Mouse (Mus musculus): ENCODE measurements around the gene G0s2. TPM values are rescaled to one million over a fixed set of nuclear protein-coding genes. Genes with fewer than 3 reads are reported as not detected.

The G0s2 gene
- polyA plus RNA-seq, 1 experiment from 2014 or later, result 21.8 TPM

DNA sequence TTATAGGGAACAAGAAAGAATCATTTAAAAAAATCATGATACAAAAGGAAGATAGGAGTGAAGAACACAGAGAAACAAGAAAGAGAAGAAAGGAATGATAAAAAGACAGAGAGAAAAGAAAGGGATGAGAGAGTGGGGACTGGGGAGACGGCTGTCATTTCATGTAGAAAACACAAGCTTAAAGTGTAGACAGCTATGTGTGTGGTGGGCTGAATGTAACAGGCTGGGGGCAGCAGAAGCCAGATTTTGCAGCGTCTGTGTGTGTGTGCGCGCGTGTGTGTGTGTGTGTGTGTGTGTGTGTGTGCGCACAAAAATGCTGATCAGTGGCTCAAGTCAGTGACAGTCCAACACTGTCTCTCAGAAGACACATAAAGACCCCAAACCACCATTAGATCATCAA, 28.8 kb downstream of the G0s2 start:
- Histone ChIP-seq H3K4me1 (0 out of 2 replicates have a peak, but pooled peaks cover 6% of the 10 kb centered on the region), H3K27ac (no peak overlapping the region), H3K9me3 (no peaks in the 10 kb centered on the region), H3K4me3 (no peak overlapping the region), H3K27me3 (no peaks in the 10 kb centered on the region), H3K9ac (no peak overlapping the region), H3K4me2 (no peak overlapping the region), H3K36me3 (no peaks in the 10 kb centered on the region)
- no peak for ATAC-seq (ENCODE audit: insufficient number of reproducible peaks, insufficient read depth, low FRiP score, low TSS enrichment, low read depth)
- 68% methylated on average over 6 of the region's 6 CpGs for WGBS

- 0 out of 2 replicates have a peak, but pooled peaks cover 6% of the 10 kb centered on the region for H3K4me1 ChIP-seq
- no peak overlapping the region for H3K9ac ChIP-seq
- H3K4me3 ChIP-seq, result no peak overlapping the region
- H3K36me3 ChIP-seq, result no peaks in the 10 kb centered on the region
- no peak overlapping the region for H3K4me2 ChIP-seq
- ATAC-seq (ENCODE audit: insufficient number of reproducible peaks, insufficient read depth, low FRiP score, low TSS enrichment, low read depth), result no peak
- no peaks in the 10 kb centered on the region for H3K27me3 ChIP-seq
- H3K9me3 ChIP-seq, result no peaks in the 10 kb centered on the region
- 43% methylated on average over 10 of the region's 10 CpGs for WGBS
- H3K27ac ChIP-seq, result no peak overlapping the region
Measured at GRCm38 (mm10) chr1:193243571-193244193, 29.3 kb downstream of the G0s2 start.

DNA sequence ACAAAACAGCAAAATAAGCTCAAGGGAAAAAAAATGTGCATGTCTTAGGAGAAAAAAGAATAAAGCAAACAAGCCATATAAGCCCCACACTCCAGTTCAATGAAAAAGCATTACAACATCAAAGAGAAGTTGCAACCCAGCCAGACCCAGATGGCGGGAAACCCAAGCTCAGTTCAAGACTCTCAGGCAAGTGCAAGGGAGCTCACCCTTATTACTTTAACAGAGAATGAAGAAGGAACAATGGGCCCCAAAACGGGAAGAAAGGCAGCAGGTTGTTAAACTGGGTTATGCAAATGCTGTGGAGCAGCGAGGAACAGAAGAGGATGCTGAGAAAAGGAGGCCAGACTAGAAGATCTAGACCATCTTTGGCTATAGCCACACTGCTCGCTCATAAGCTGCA, 30.2 kb downstream of the G0s2 start:
- Histone ChIP-seq H3K9ac (no peak overlapping the region), H3K4me1 (0 out of 2 replicates have a peak, but pooled peaks cover 6% of the 10 kb centered on the region), H3K4me2 (no peak overlapping the region), H3K27ac (no peak overlapping the region), H3K9me3 (no peaks in the 10 kb centered on the region), H3K4me3 (no peak overlapping the region), H3K36me3 (no peaks in the 10 kb centered on the region), H3K27me3 (no peaks in the 10 kb centered on the region)
- ATAC-seq (ENCODE audit: insufficient number of reproducible peaks, insufficient read depth, low FRiP score, low TSS enrichment, low read depth), result no peak
- 59% methylated on average over 4 of the region's 4 CpGs for whole genome bisulfite sequencing

- no peak overlapping the region for H3K4me2 ChIP-seq
- 73% methylated on average over 8 of the region's 8 CpGs for WGBS
- no peak overlapping the region for H3K9ac ChIP-seq
- H3K9me3 ChIP-seq, result no peaks in the 10 kb centered on the region
- H3K36me3 ChIP-seq, result no peaks in the 10 kb centered on the region
- H3K27ac ChIP-seq, result no peak overlapping the region
- no peak for ATAC-seq (ENCODE audit: insufficient number of reproducible peaks, insufficient read depth, low FRiP score, low TSS enrichment, low read depth)
- H3K27me3 ChIP-seq, result no peaks in the 10 kb centered on the region
- H3K4me1 ChIP-seq, result 0 out of 2 replicates have a peak, but pooled peaks cover 6% of the 10 kb centered on the region
- no peak overlapping the region for H3K4me3 ChIP-seq
Measured at GRCm38 (mm10) chr1:193242238-193242637, 30.8 kb downstream of the G0s2 start.

- Histone ChIP-seq H3K9me3 (no peaks in the 10 kb centered on the region), H3K4me2 (no peak overlapping the region), H3K9ac (no peak overlapping the region), H3K27ac (no peak overlapping the region), H3K27me3 (no peaks in the 10 kb centered on the region), H3K4me3 (no peak overlapping the region), H3K4me1 (0 out of 2 replicates have a peak, but pooled peaks cover 6% of the 10 kb centered on the region), H3K36me3 (no peaks in the 10 kb centered on the region)
- ATAC-seq (ENCODE audit: insufficient number of reproducible peaks, insufficient read depth, low FRiP score, low TSS enrichment, low read depth), result no peak
- WGBS, result 80% methylated on average over 4 of the region's 4 CpGs
Measured at GRCm38 (mm10) chr1:193241436-193241835, 31.6 kb downstream of the G0s2 start.

DNA sequence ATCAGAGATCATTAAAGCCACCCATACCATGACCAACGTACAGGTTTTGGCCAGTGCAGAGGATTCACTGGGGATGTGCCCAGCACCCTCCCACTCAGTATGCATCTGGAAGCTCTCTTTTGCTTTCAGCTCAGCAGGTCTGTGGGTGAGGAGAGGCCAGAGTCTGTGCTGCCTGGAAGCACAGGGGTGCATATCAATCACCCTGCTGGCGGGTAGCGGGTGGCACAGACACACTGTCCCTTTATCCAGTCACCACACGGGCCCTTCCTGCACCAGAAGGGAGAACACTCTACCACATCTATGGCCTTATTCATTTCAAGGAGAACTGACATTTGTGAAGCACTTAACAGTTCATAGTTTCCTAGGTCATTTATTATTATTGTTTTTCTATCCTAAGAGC, 34.6 kb downstream of the G0s2 start:
- H3K36me3 ChIP-seq, result no peaks in the 10 kb centered on the region
- H3K27me3 ChIP-seq, result no peaks in the 10 kb centered on the region
- ATAC-seq (ENCODE audit: insufficient number of reproducible peaks, insufficient read depth, low FRiP score, low TSS enrichment, low read depth), result no peak
- H3K4me3 ChIP-seq, result no peak overlapping the region
- H3K9me3 ChIP-seq, result no peaks in the 10 kb centered on the region
- no peak overlapping the region for H3K4me2 ChIP-seq
- H3K9ac ChIP-seq, result no peak overlapping the region
- H3K27ac ChIP-seq, result no peak overlapping the region
- 61% methylated on average over 4 of the region's 4 CpGs for WGBS
- H3K4me1 ChIP-seq, result 0 out of 2 replicates have a peak, but pooled peaks cover 6% of the 10 kb centered on the region

DNA sequence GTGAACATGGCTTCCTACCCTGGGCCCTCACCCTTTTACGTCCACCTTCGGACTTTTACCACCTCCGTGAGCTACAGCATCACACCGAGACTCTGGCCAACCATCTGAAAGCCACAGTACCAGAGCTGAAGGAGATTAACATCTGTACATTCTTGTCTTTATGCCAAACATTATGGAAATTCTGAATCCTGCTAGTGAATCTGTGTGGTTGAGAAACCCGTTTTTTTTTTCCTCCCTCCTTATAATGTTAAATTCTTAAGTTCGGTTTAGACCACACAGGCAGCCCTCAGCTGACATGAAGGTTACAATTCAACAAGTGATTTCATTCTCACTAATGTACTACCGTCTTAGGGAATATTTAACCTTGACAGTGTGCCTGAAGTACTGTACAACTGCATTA, 38.1 kb downstream of the G0s2 start:
- Histone ChIP-seq H3K9ac (no peak overlapping the region), H3K27me3 (no peaks in the 10 kb centered on the region), H3K36me3 (no peaks in the 10 kb centered on the region), H3K4me1 (no peaks in the 10 kb centered on the region), H3K9me3 (no peaks in the 10 kb centered on the region), H3K27ac (no peak overlapping the region), H3K4me2 (no peak overlapping the region), H3K4me3 (no peak overlapping the region)
- 61% methylated on average over 7 of the region's 7 CpGs for WGBS
- ATAC-seq (ENCODE audit: insufficient number of reproducible peaks, insufficient read depth, low FRiP score, low TSS enrichment, low read depth), result no peak

- H3K4me1 ChIP-seq, result no peaks in the 10 kb centered on the region
- H3K27me3 ChIP-seq, result no peaks in the 10 kb centered on the region
- H3K36me3 ChIP-seq, result no peaks in the 10 kb centered on the region
- ATAC-seq (ENCODE audit: insufficient number of reproducible peaks, insufficient read depth, low FRiP score, low TSS enrichment, low read depth), result no peak
- H3K9ac ChIP-seq, result no peak overlapping the region
- no peak overlapping the region for H3K4me2 ChIP-seq
- no peaks in the 10 kb centered on the region for H3K9me3 ChIP-seq
- WGBS, result 90% methylated on average over 2 of the region's 2 CpGs
- H3K4me3 ChIP-seq, result no peak overlapping the region
- H3K27ac ChIP-seq, result no peak overlapping the region
Measured at GRCm38 (mm10) chr1:193234130-193234645, 38.8 kb downstream of the G0s2 start.

- Histone ChIP-seq H3K27me3 (no peaks in the 10 kb centered on the region), H3K4me1 (no peaks in the 10 kb centered on the region), H3K36me3 (no peaks in the 10 kb centered on the region), H3K9ac (no peak overlapping the region), H3K4me2 (no peak overlapping the region), H3K4me3 (no peak overlapping the region), H3K27ac (no peak overlapping the region), H3K9me3 (no peaks in the 10 kb centered on the region)
- 65% methylated on average over 2 of the region's 2 CpGs for WGBS
- no peak for ATAC-seq (ENCODE audit: insufficient number of reproducible peaks, insufficient read depth, low FRiP score, low TSS enrichment, low read depth)
Measured at GRCm38 (mm10) chr1:193232732-193233131, 40.3 kb downstream of the G0s2 start.

GRCm38 (mm10) chr1:193230935-193231334, 42.1 kb downstream of the G0s2 start:
- no peak overlapping the region for H3K27ac ChIP-seq
- H3K9me3 ChIP-seq, result no peaks in the 10 kb centered on the region
- peaks cover 15% of the 10 kb centered on the region for H3K4me1 ChIP-seq
- H3K36me3 ChIP-seq, result no peaks in the 10 kb centered on the region
- no peak overlapping the region for H3K4me2 ChIP-seq
- H3K4me3 ChIP-seq, result no peak overlapping the region
- 50% methylated on average over 5 of the region's 5 CpGs for WGBS
- H3K27me3 ChIP-seq, result no peaks in the 10 kb centered on the region
- H3K9ac ChIP-seq, result no peak overlapping the region
- no peak for ATAC-seq (ENCODE audit: insufficient number of reproducible peaks, insufficient read depth, low FRiP score, low TSS enrichment, low read depth)

GRCm38 (mm10) chr1:193230531-193230930, 42.5 kb downstream of the G0s2 start:
- H3K9me3 ChIP-seq, result no peaks in the 10 kb centered on the region
- no peaks in the 10 kb centered on the region for H3K27me3 ChIP-seq
- peaks cover 19% of the 10 kb centered on the region for H3K4me1 ChIP-seq
- H3K4me2 ChIP-seq, result no peak overlapping the region
- no peaks in the 10 kb centered on the region for H3K36me3 ChIP-seq
- no peak overlapping the region for H3K4me3 ChIP-seq
- 57% methylated on average over 3 of the region's 3 CpGs for WGBS
- ATAC-seq (ENCODE audit: insufficient number of reproducible peaks, insufficient read depth, low FRiP score, low TSS enrichment, low read depth), result no peak
- H3K27ac ChIP-seq, result no peak overlapping the region
- no peak overlapping the region for H3K9ac ChIP-seq

DNA sequence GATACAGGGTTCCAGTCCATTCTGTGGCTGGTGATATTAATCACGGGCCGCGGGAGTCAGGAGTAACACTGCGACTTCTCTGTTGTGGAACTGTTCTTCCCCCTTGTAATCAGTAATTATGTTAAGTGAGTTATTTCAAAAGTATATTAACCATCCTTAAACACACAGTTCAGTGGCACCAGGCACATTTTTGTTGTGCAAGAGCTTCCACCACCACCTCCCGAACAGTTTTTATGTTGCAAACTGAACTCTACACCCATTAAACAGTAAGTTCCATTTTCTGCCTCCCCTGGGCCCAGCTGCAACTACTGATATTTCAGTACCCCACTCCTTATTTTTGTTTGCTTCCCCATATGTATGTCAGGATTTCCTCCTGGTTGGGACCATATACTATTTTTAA, 43.4 kb downstream of the G0s2 start:
- Histone ChIP-seq H3K4me2 (no peak overlapping the region), H3K9me3 (no peaks in the 10 kb centered on the region), H3K9ac (no peak overlapping the region), H3K4me3 (no peak overlapping the region), H3K27ac (no peak overlapping the region), H3K36me3 (no peaks in the 10 kb centered on the region), H3K4me1 (peaks cover 24% of the 10 kb centered on the region), H3K27me3 (no peaks in the 10 kb centered on the region)
- 88% methylated on average over 5 of the region's 5 CpGs for WGBS
- no peak for ATAC-seq (ENCODE audit: insufficient number of reproducible peaks, insufficient read depth, low FRiP score, low TSS enrichment, low read depth)
